8 mouse cellular contexts compared by ENCODE assay signal in genomic region chr8:123332262-123333090, GRCm38 (mm10). TPM values are rescaled to one million over a fixed set of nuclear protein-coding genes. Genes with fewer than 3 reads are reported as not detected.
DNase-seq lines count a peak whose midpoint lies in the region; ATAC-seq and TF ChIP-seq lines count a peak whose summit lies in the region.

Gene Spire2 (plus strand): TSS chr8:123332713.

- no peaks in the 10 kb centered on the region for H3K36me3 ChIP-seq in embryonic facial prominence, embryonic 10.5 days (replicated peaks)
- H3K36me3 ChIP-seq in kidney, adult 2 months (ENCODE audit: control insufficient read depth, insufficient read depth, low read length) = no peaks in the 10 kb centered on the region
- no peaks in the 10 kb centered on the region for H3K36me3 ChIP-seq in limb, embryonic 14.5 days (ENCODE audit: control insufficient read depth, insufficient read depth, low read length)
- no peaks in the 10 kb centered on the region for H3K36me3 ChIP-seq in midbrain, postnatal 0 days (ENCODE audit: insufficient read depth, low read length)

- H3K4me1 ChIP-seq in embryonic facial prominence, embryonic 10.5 days = peaks cover 34% of the 10 kb centered on the region
- no peaks in the 10 kb centered on the region for H3K4me1 ChIP-seq in kidney, adult 2 months (ENCODE audit: control insufficient read depth, insufficient read depth, low read length)
- 0 out of 2 replicates have a peak, but pooled peaks cover 5% of the 10 kb centered on the region for H3K4me1 ChIP-seq in limb, embryonic 14.5 days (ENCODE audit: control insufficient read depth, insufficient read depth, low read length)
- H3K4me1 ChIP-seq in midbrain, postnatal 0 days (ENCODE audit: insufficient read depth, low read length) = peaks cover 10% of the 10 kb centered on the region; the same call in 1 of the 2 replicates

- peaks cover 33% of the 10 kb centered on the region for H3K27me3 ChIP-seq in embryonic facial prominence, embryonic 10.5 days (replicated peaks; ENCODE audit: low read depth, poor library complexity, severe bottlenecking)
- no peaks in the 10 kb centered on the region for H3K27me3 ChIP-seq in kidney, adult 2 months (replicated peaks; ENCODE audit: control insufficient read depth, insufficient read depth, low read length)
- peaks cover 17% of the 10 kb centered on the region for H3K27me3 ChIP-seq in limb, embryonic 14.5 days (ENCODE audit: control insufficient read depth, insufficient read depth, low read length)
- H3K27me3 ChIP-seq in midbrain, postnatal 0 days (ENCODE audit: insufficient read depth, low read length) = no peaks in the 10 kb centered on the region

- H3K27ac ChIP-seq in embryonic facial prominence, embryonic 10.5 days (replicated peaks) = peak within 1 kb of the TSS; percentile 80
- peak within 1 kb of the TSS; percentile 24; the same call in 1 of the 2 replicates for H3K27ac ChIP-seq in kidney, adult 2 months (ENCODE audit: insufficient read depth, low read depth, low read length)
- no peak within 1 kb of the TSS for H3K27ac ChIP-seq in limb, embryonic 14.5 days (replicated peaks; ENCODE audit: low read depth, low read length)
- peak within 1 kb of the TSS; percentile 94 for H3K27ac ChIP-seq in midbrain, postnatal 0 days (ENCODE audit: low read depth, low read length)

- peak within 1 kb of the TSS; percentile 83 for H3K4me2 ChIP-seq in limb, embryonic 14.5 days (replicated peaks; ENCODE audit: low read depth, low read length, severe bottlenecking)
- H3K4me2 ChIP-seq in midbrain, postnatal 0 days (ENCODE audit: low read depth, low read length, poor library complexity, severe bottlenecking) = peak within 1 kb of the TSS; percentile 79

- peak; percentile 88 for ATAC-seq in limb, embryonic 14.5 days (ENCODE audit: low FRiP score, low read depth)
- peak; percentile 83 for ATAC-seq in midbrain, postnatal 0 days (ENCODE audit: low FRiP score)

- no peak for TF ChIP-seq CTCF in kidney, adult 2 months (conservative IDR thresholded peaks at IDR 0.05; ENCODE audit: insufficient read depth, insufficient read length, low read depth, low read length)
- TF ChIP-seq CTCF in midbrain, postnatal 0 days (IDR thresholded peaks at IDR 0.05) = no peak

- peak within 1 kb of the TSS; percentile 38 for H3K9ac ChIP-seq in limb, embryonic 14.5 days (ENCODE audit: low read depth, low read length, severe bottlenecking)
- peak within 1 kb of the TSS; percentile 86 for H3K9ac ChIP-seq in midbrain, postnatal 0 days (replicated peaks; ENCODE audit: low read length, poor library complexity, severe bottlenecking)

- H3K9me3 ChIP-seq in embryonic facial prominence, embryonic 10.5 days = no peaks in the 10 kb centered on the region
- H3K9me3 ChIP-seq in limb, embryonic 14.5 days (ENCODE audit: control insufficient read depth, low read length) = no peaks in the 10 kb centered on the region
- no peaks in the 10 kb centered on the region for H3K9me3 ChIP-seq in midbrain, postnatal 0 days (ENCODE audit: low read length)

- no peak for TF ChIP-seq POLR2A in kidney, adult 2 months (IDR thresholded peaks at IDR 0.05; ENCODE audit: low read depth, low read length)
- no peak for TF ChIP-seq POLR2A in limb, embryonic 14.5 days (IDR thresholded peaks at IDR 0.05; ENCODE audit: borderline replicate concordance, extremely low read depth, insufficient read depth, insufficient read length)

- 1% methylated on average over 85 of the region's 85 CpGs for WGBS in embryonic facial prominence, embryonic 10.5 days
- WGBS in kidney, adult 2 months = 2% methylated on average over 84 of the region's 85 CpGs
- 1% methylated on average over 42 of the region's 85 CpGs for WGBS in limb, embryonic 14.5 days
- under 1% methylated on average over 43 of the region's 85 CpGs for WGBS in midbrain, postnatal 0 days

- H3K4me3 ChIP-seq in embryonic facial prominence, embryonic 10.5 days = peak within 1 kb of the TSS; percentile 81
- peak within 1 kb of the TSS; percentile 49 for H3K4me3 ChIP-seq in kidney, adult 2 months (ENCODE audit: insufficient read depth, low read depth, low read length)
- H3K4me3 ChIP-seq in limb, embryonic 14.5 days (replicated peaks; ENCODE audit: low read length) = peak within 1 kb of the TSS; percentile 52
- H3K4me3 ChIP-seq in midbrain, postnatal 0 days (ENCODE audit: low read depth, low read length) = peak within 1 kb of the TSS; percentile 85

- DNase-seq in 3134 (ENCODE audit: extremely low read depth, insufficient read length, low spot score) = peak; percentile 89
- DNase-seq in adrenal gland, postnatal 14 days = peak; percentile 88
- peak; percentile 92 for DNase-seq in embryonic facial prominence, embryonic 10.5 days (ENCODE audit: low spot score)
- peak; percentile 63 to 80 for DNase-seq in heart, adult 18-20 months
- peak; percentile 84 for DNase-seq in kidney, adult 2 months
- peak; percentile 58 for DNase-seq in limb, embryonic 14.5 days (ENCODE audit: low spot score)
- peak; percentile 93 for DNase-seq in midbrain, postnatal 0 days (ENCODE audit: low spot score)
- peak; percentile 62 to 65 for DNase-seq in spleen, postnatal 36 days (ENCODE audit: low spot score in 2 of 2)

RNA-seq across cellular contexts. Expression of gene Spire2, which starts in this region (rescaled TPM):
- 1.9 and 2.3 TPM in 2 replicates for total RNA-seq in adrenal gland, postnatal 14 days (2021)
- polyA plus RNA-seq in embryonic facial prominence, embryonic 10.5 days (2016; fragmentation: Nextera tagmentation; extraction: Ambion mirVana) = 4.3 and 5.8 TPM in 2 replicates
- total RNA-seq in heart, adult 18-20 months (2021) = under 1 TPM in 1 of 2 experiments, not detected in 1; 0.31 TPM
- polyA plus RNA-seq in kidney, adult 2 months (2012; rRNA removed) = 6.0 and 7.2 TPM in 2 replicates
- polyA plus RNA-seq in limb, embryonic 14.5 days (2012; rRNA removed) = 1.2 TPM in 2 replicates
- polyA plus RNA-seq in limb, embryonic 14.5 days (2014; fragmentation: Nextera tagmentation; extraction: Ambion mirVana) = 0.67 and 1.2 TPM in 2 replicates
- 35.7 and 44.1 TPM in 2 replicates for total RNA-seq in midbrain, postnatal 0 days (2014; rRNA removed)
- 28.0 and 28.2 TPM in 2 replicates for polyA plus RNA-seq in midbrain, postnatal 0 days (2015; fragmentation: Nextera tagmentation; extraction: Ambion mirVana)

Comparison
In these comparisons a context has a peak if more than half of its experiments do, and no peak if none do; other contexts are left out.
1. RNA of gene Spire2 (total RNA-seq): 35.7 to 44.1 TPM in midbrain, postnatal 0 days; 1.9 to 2.3 TPM in adrenal gland, postnatal 14 days and 0.31 TPM in heart, adult 18-20 months; every median in the first group is over 10 times any median in the second.
2. Peak in DNase-seq in heart, adult 18-20 months; RNA of the gene not detected or under 1 TPM.
3. Peak in every context shown above with its lines, with median percentiles within 50 percentile points of each other: DNase-seq and H3K4me3 ChIP-seq.